Mouse (Mus musculus) G1E (cell line): Measurements from ENCODE around the gene Klhl29. TPM values are rescaled to one million over a fixed set of nuclear protein-coding genes. Genes with fewer than 3 reads are reported as not detected.

ENCODE experiments used
- ATAC-seq: 2 replicates; pipeline ENCODE4 v1.8.0; 2016; ENCODE audit warnings: mild to moderate bottlenecking; ENCODE audit not compliant: insufficient number of reproducible peaks, poor library complexity, low FRiP score, severe bottlenecking; ENCODE audit errors: extremely low read depth
- DNase-seq: peaks from one replicate; pipeline ENCODE4 v3.0.0; 2012; ENCODE audit warnings: low spot score
- H3K27me3 ChIP-seq: 2 replicates; pipeline ENCODE4 v1.6.1; 2012; ENCODE audit warnings: mild to moderate bottlenecking, low read length, inconsistent platforms; ENCODE audit not compliant: insufficient read depth
- H3K36me3 ChIP-seq: replicated peaks from 2 replicates; pipeline ENCODE3; 2012; ENCODE audit warnings: mild to moderate bottlenecking, inconsistent platforms
- H3K4me1 ChIP-seq: 2 replicates; pipeline ENCODE4 v1.6.1; 2012; ENCODE audit warnings: low read depth, low read length, inconsistent platforms, mixed read lengths; ENCODE audit not compliant: insufficient read depth
- H3K4me3 ChIP-seq: 2 replicates; pipeline ENCODE4 v1.5.1; 2012; ENCODE audit warnings: low read depth, mild to moderate bottlenecking, inconsistent platforms, low read length, moderate library complexity, mixed read lengths
- H3K9me3 ChIP-seq: replicated peaks from 2 replicates; pipeline ENCODE4 v1.6.1; 2012; ENCODE audit warnings: inconsistent platforms
- CTCF ChIP-seq: IDR thresholded peaks from 2 replicates; pipeline ENCODE4 v1.5.1; 2012; ENCODE audit warnings: low read depth, low read length, inconsistent platforms, mixed read lengths
- GATA1 ChIP-seq: IDR thresholded peaks from 2 replicates; pipeline ENCODE4 v1.6.1; 2012; ENCODE audit warnings: borderline replicate concordance, low read length, inconsistent platforms, mixed read lengths
- GATA2 ChIP-seq: IDR thresholded peaks from 2 replicates; pipeline ENCODE4 v1.6.1; 2012; ENCODE audit warnings: low read depth, low read length, inconsistent platforms, borderline replicate concordance
- POLR2AphosphoS5 ChIP-seq: IDR thresholded peaks from 2 replicates; pipeline ENCODE4 v1.6.1; 2012; ENCODE audit warnings: low read depth, low read length, inconsistent platforms; ENCODE audit not compliant: insufficient replicate concordance
- TAL1 ChIP-seq: conservative IDR thresholded peaks from 2 replicates; pipeline ENCODE4 v1.6.1; 2012; ENCODE audit warnings: low read depth, low read length, inconsistent platforms, mixed read lengths
- polyA plus RNA-seq: library from polyadenylated mRNA; stranded (reverse); fragments of >175 nt; gene quantifications from 2 replicates; pipeline ENCODE4 v1.2.3, GENCODE M21; 2012
- total RNA-seq, 2 experiments: library from RNA; stranded (forward) in 1 of 2; stranded (reverse) in 1 of 2; fragments of 200-1000 nt in 1 of 2; fragments of >200 nt in 1 of 2; fragmentation: Nextera tagmentation in 1 of 2; gene quantifications; 2 replicates each; pipeline ENCODE4 v1.2.3; 2014 to 2017

Klhl29 gene
- total and polyA plus RNA-seq, 3 experiments, result 0.05 TPM; not detected in 2

- Histone ChIP-seq H3K4me1 (no peaks in the 10 kb centered on the region), H3K36me3 (no peaks in the 10 kb centered on the region), H3K9me3 (peaks cover 59% of the 10 kb centered on the region), H3K27me3 (no peaks in the 10 kb centered on the region), H3K4me3 (no peak overlapping the region)
- ATAC-seq, result no peak
- no peak for TF ChIP-seq TAL1
- TF ChIP-seq POLR2AphosphoS5, result no peak
- no peak for TF ChIP-seq GATA2
- no peak for DNase-seq
Observed at GRCm38 (mm10) chr12:5330496-5331070, 44.9 kb downstream of the Klhl29 start.

GRCm38 (mm10) chr12:5322444-5323087 is 52.9 kb downstream of the Klhl29 start:
- DNase-seq (no peak), ATAC-seq (no peak)
- H3K36me3 ChIP-seq, result no peaks in the 10 kb centered on the region
- H3K4me1 ChIP-seq, result no peaks in the 10 kb centered on the region
- no peaks in the 10 kb centered on the region for H3K27me3 ChIP-seq
- TF ChIP-seq POLR2AphosphoS5, result no peak
- H3K9me3 ChIP-seq, result peaks cover 41% of the 10 kb centered on the region
- no peak overlapping the region for H3K4me3 ChIP-seq

GRCm38 (mm10) chr12:5321017-5321416 is 54.5 kb downstream of the Klhl29 start:
- ATAC-seq, result no peak
- no peaks in the 10 kb centered on the region for H3K27me3 ChIP-seq
- no peak for DNase-seq
- H3K36me3 ChIP-seq, result no peaks in the 10 kb centered on the region
- no peaks in the 10 kb centered on the region for H3K4me1 ChIP-seq
- no peak for TF ChIP-seq CTCF
- TF ChIP-seq GATA1, result no peak
- TF ChIP-seq POLR2AphosphoS5, result no peak
- no peak for TF ChIP-seq GATA2
- no peak for TF ChIP-seq TAL1
- H3K9me3 ChIP-seq, result peaks cover 45% of the 10 kb centered on the region
- H3K4me3 ChIP-seq, result no peak overlapping the region

GRCm38 (mm10) chr12:5319359-5319973 is 56.0 kb downstream of the Klhl29 start:
- Histone ChIP-seq H3K4me1 (no peaks in the 10 kb centered on the region), H3K36me3 (no peaks in the 10 kb centered on the region), H3K9me3 (peaks cover 44% of the 10 kb centered on the region), H3K4me3 (no peak overlapping the region), H3K27me3 (no peaks in the 10 kb centered on the region)
- no peak for DNase-seq
- TF ChIP-seq POLR2AphosphoS5 (no peak), GATA2 (no peak), GATA1 (no peak), TAL1 (no peak), CTCF (no peak)
- ATAC-seq, result no peak

GRCm38 (mm10) chr12:5316029-5316567 is 59.4 kb downstream of the Klhl29 start:
- no peaks in the 10 kb centered on the region for H3K27me3 ChIP-seq
- H3K9me3 ChIP-seq, result peaks cover 43% of the 10 kb centered on the region
- H3K4me3 ChIP-seq, result no peak overlapping the region
- TF ChIP-seq GATA2 (no peak), GATA1 (no peak), POLR2AphosphoS5 (no peak), TAL1 (no peak), CTCF (no peak)
- H3K4me1 ChIP-seq, result no peaks in the 10 kb centered on the region
- ATAC-seq (no peak), DNase-seq (no peak)
- H3K36me3 ChIP-seq, result no peaks in the 10 kb centered on the region

- no peak for TF ChIP-seq CTCF
- no peak for TF ChIP-seq GATA1
- TF ChIP-seq POLR2AphosphoS5, result no peak
- no peak for TF ChIP-seq GATA2
- TF ChIP-seq TAL1, result no peak
- Histone ChIP-seq H3K9me3 (peaks cover 39% of the 10 kb centered on the region), H3K36me3 (no peaks in the 10 kb centered on the region), H3K4me1 (no peaks in the 10 kb centered on the region), H3K4me3 (no peak overlapping the region), H3K27me3 (no peaks in the 10 kb centered on the region)
- ATAC-seq (no peak), DNase-seq (no peak)
Observed at GRCm38 (mm10) chr12:5307923-5308322, 67.6 kb downstream of the Klhl29 start.
